Comparison of ENCODE assay signal across 10 mouse cellular contexts in the genomic region with DNA sequence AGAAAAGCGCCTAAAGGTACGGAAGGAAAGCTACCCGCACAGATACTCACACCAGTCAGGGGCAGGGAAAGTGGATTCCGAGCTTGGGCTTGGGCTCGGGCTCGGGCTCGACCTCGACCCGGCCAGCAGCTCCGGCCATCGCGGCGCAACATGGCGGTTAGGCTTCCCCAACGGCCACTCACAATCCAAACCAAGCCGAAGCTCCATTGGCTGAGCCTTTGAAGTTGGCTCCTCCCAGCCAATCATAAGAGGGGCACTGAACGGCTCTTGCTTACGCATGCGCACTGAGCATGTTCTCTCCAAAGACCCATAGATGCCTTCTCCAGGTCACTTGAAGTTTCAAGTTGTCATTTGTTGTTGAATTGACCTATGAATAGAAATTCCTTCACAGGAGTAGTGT. TPM values are rescaled to one million over a fixed set of nuclear protein-coding genes. Genes with fewer than 3 reads are reported as not detected.
DNase-seq lines count a peak whose midpoint lies in the region; TF ChIP-seq lines count a peak whose summit lies in the region.
"Had no signal": no experiment of that assay in that cellular context is flagged by ENCODE, and none has a peak within 500 bp of the region (broad histone marks: within the 10 kb centered on the region; RNA-seq: fewer than 3 reads in every experiment).

Gene Ddx19b (minus strand): TSS at position 180 of the 400 bp plus-strand sequence.

- no peak for TF ChIP-seq POLR2A in thymus, adult 2 months (IDR thresholded peaks at IDR 0.05; ENCODE audit: control insufficient read depth, extremely low read depth, insufficient read depth, low read length, poor library complexity)

- DNase-seq in heart, adult 8-10 months (ENCODE audit: low spot score), result no peak
- DNase-seq in heart, adult 11 months, result no peak
- DNase-seq in ES-E14 (ENCODE audit: low read depth, low spot score), result no peak
- DNase-seq in adrenal gland, postnatal 4 days (ENCODE audit: low spot score in 2 of 2), result no peak
- no peak for DNase-seq in layer of hippocampus, postnatal 36 days
- no peak for DNase-seq in thymus, adult 2 months
- DNase-seq in c-Kit-positive CD71-positive TER-119-positive erythroid progenitor cells, embryonic 14.5 days (ENCODE audit: low spot score), result no peak
- no peak for DNase-seq in kidney, postnatal 10 days
- DNase-seq: kidney, postnatal 25 days; lung, embryonic 14.5 days had no signal

- H3K27ac ChIP-seq in ES-E14 (ENCODE audit: insufficient read depth, low read depth, low read length, poor library complexity, severe bottlenecking), result no peak within 1 kb of the TSS
- no peak within 1 kb of the TSS for H3K27ac ChIP-seq in thymus, adult 2 months (ENCODE audit: control insufficient read depth, insufficient read depth, low read length)

- H3K4me3 ChIP-seq in ES-E14 (ENCODE audit: insufficient read depth in 1 of 2, low read depth in 1 of 2, low read length in 2 of 2, poor library complexity in 1 of 2, severe bottlenecking in 1 of 2), result peak within 1 kb of the TSS; percentile 21 to 44
- no peak within 1 kb of the TSS for H3K4me3 ChIP-seq in thymus, adult 2 months (ENCODE audit: control insufficient read depth, insufficient read depth, low read length)

- no peaks in the 10 kb centered on the region for H3K9me3 ChIP-seq in ES-E14 (ENCODE audit: control insufficient read depth, insufficient read depth, low read depth, low read length)

- H3K27me3 ChIP-seq in thymus, adult 2 months (ENCODE audit: control insufficient read depth, insufficient read depth, low read length), result no peaks in the 10 kb centered on the region

- peaks cover 7% of the 10 kb centered on the region; the same call in 1 of the 2 replicates for H3K36me3 ChIP-seq in ES-E14 (ENCODE audit: control insufficient read depth, insufficient read depth, low read length, poor library complexity, severe bottlenecking)
- no peaks in the 10 kb centered on the region for H3K36me3 ChIP-seq in thymus, adult 2 months (ENCODE audit: control insufficient read depth, insufficient read depth, low read length)

- in situ Hi-C loops in ES-E14 (cut with MboI; ENCODE audit: low sequenced_read_pairs in 2 of 2, unreplicated experiment in 2 of 2), result no loop called here

- peak within 1 kb of the TSS; percentile 62 for H3K9ac ChIP-seq in ES-E14 (ENCODE audit: insufficient read depth, low read depth, low read length, poor library complexity, severe bottlenecking)
- H3K9ac ChIP-seq: lung, embryonic 14.5 days had no signal

- WGBS in thymus, adult 2 months, result 97% methylated on average over 19 of the region's 19 CpGs

- no peak for TF ChIP-seq CTCF in thymus, adult 2 months (IDR thresholded peaks at IDR 0.05; ENCODE audit: borderline replicate concordance, control insufficient read depth, extremely low read depth, insufficient read depth, low read length, poor library complexity)

- peaks cover 3 to 8% of the 10 kb centered on the region in 2 experiments for H3K4me1 ChIP-seq in ES-E14 (ENCODE audit: control insufficient read depth in 2 of 2, insufficient read depth in 2 of 2, low read length in 2 of 2, poor library complexity in 1 of 2)
- peaks cover 12% of the 10 kb centered on the region for H3K4me1 ChIP-seq in thymus, adult 2 months (replicated peaks; ENCODE audit: control insufficient read depth, insufficient read depth, low read length)

TF ChIP-seq in ES-E14, 5 proteins besides CTCF, POLR2A, EP300 and RAD21:
- TF ChIP-seq CHD2 (IDR thresholded peaks at IDR 0.05; ENCODE audit: low read depth, low read length) (no peak), ZNF384 (IDR thresholded peaks at IDR 0.05; ENCODE audit: low read depth, low read length) (no peak), HCFC1 (IDR thresholded peaks at IDR 0.05; ENCODE audit: borderline replicate concordance, insufficient read depth, low read length) (no peak), ZC3H11A (IDR thresholded peaks at IDR 0.05; ENCODE audit: borderline replicate concordance, low read depth, low read length) (no peak), MAFK (IDR thresholded peaks at IDR 0.05; ENCODE audit: insufficient read depth, low read depth, low read length) (no peak)

RNA-seq across cellular contexts. Expression of gene Ddx19b, which starts in this region (rescaled TPM):
- 10 to 100 TPM in 3 of 4 experiments, 1 to 10 TPM in 1; 9.8 to 11.9 (median 10.9) TPM for total RNA-seq in heart, adult 8-10 months (2022)
- 25.3 and 30.2 TPM in 2 replicates for total RNA-seq in ES-E14 (2012; rRNA removed)
- total RNA-seq in adrenal gland, postnatal 4 days (2021), result 10 to 100 TPM; 16.6 to 17.6 TPM
- total RNA-seq in layer of hippocampus, postnatal 36 days (2021), result 10 to 100 TPM; 19.9 TPM
- polyA plus RNA-seq in thymus, adult 2 months (2012; rRNA removed), result 7.1 and 7.4 TPM in 2 replicates
